Mouse (Mus musculus) adrenal gland (tissue): ENCODE data around the gene Rsf1.

ENCODE experiments used
- intact Hi-C: fragments of 180-260 bp; cut with DNase I; formaldehyde crosslinking; loops from one replicate; pipeline ENCODE4 v1.15.1; 2025

The Rsf1 gene

GRCm38 (mm10) chr7:97629351-97629750 lies 49.7 kb downstream of the Rsf1 start:
- intact Hi-C loops: no loop called here

GRCm38 (mm10) chr7:97631290-97631689 lies 51.6 kb downstream of the Rsf1 start:
- intact Hi-C loops: no loop called here

GRCm38 (mm10) chr7:97632897-97633296 lies 53.2 kb downstream of the Rsf1 start:
- intact Hi-C loops: no loop called here

- intact Hi-C loops: no loop called here
Observed at GRCm38 (mm10) chr7:97645060-97645459, 65.4 kb downstream of the Rsf1 start.

- intact Hi-C loops: no loop called here
Observed at GRCm38 (mm10) chr7:97647656-97648055, 68.0 kb downstream of the Rsf1 start.

GRCm38 (mm10) chr7:97650729-97651128 lies 71.0 kb downstream of the Rsf1 start:
- intact Hi-C loops: no loop called here

- intact Hi-C loops: no loop called here
Observed at GRCm38 (mm10) chr7:97656144-97656543, 76.5 kb downstream of the Rsf1 start.

GRCm38 (mm10) chr7:97661634-97662033 lies 81.9 kb downstream of the Rsf1 start:
- intact Hi-C loops: no loop called here

- intact Hi-C loops: loop anchor here (5.0 kb wide), 2 partner anchors 97 to 252 kb away; no protein-coding TSS in a partner anchor
Observed at GRCm38 (mm10) chr7:97679239-97679638, 99.5 kb downstream of the Rsf1 start.

GRCm38 (mm10) chr7:97687831-97688230 lies 108.1 kb downstream of the Rsf1 start:
- intact Hi-C loops: no loop called here

GRCm38 (mm10) chr7:97695441-97695840 lies 115.8 kb downstream of the Rsf1 start:
- intact Hi-C loops: no loop called here

- intact Hi-C loops: no loop called here
Observed at GRCm38 (mm10) chr7:97696133-97696505, 116.4 kb downstream of the Rsf1 start.

GRCm38 (mm10) chr7:97696506-97697254 lies 117.0 kb downstream of the Rsf1 start, which contains the start of gene Clns1a:
TSS of gene Clns1a (plus strand) at chr7:97696634.
- intact Hi-C loops: no loop called here

- intact Hi-C loops: no loop called here
Observed at GRCm38 (mm10) chr7:97700173-97700572, 120.5 kb downstream of the Rsf1 start.

GRCm38 (mm10) chr7:97701106-97701505 lies 121.4 kb downstream of the Rsf1 start:
- intact Hi-C loops: no loop called here

- intact Hi-C loops: no loop called here
Observed at GRCm38 (mm10) chr7:97707123-97707522, 127.4 kb downstream of the Rsf1 start.

GRCm38 (mm10) chr7:97707809-97708208 lies 128.1 kb downstream of the Rsf1 start:
- intact Hi-C loops: no loop called here

- intact Hi-C loops: no loop called here
Observed at GRCm38 (mm10) chr7:97709204-97709603, 129.5 kb downstream of the Rsf1 start.

- intact Hi-C loops: no loop called here
Observed at GRCm38 (mm10) chr7:97714651-97715050, 135.0 kb downstream of the Rsf1 start.

- intact Hi-C loops: no loop called here
Observed at GRCm38 (mm10) chr7:97717326-97717725, 137.6 kb downstream of the Rsf1 start.

GRCm38 (mm10) chr7:97719078-97719477 lies 139.4 kb downstream of the Rsf1 start:
- intact Hi-C loops: no loop called here

- intact Hi-C loops: no loop called here
Observed at GRCm38 (mm10) chr7:97720109-97720508, 140.4 kb downstream of the Rsf1 start.

- intact Hi-C loops: no loop called here
Observed at GRCm38 (mm10) chr7:97722278-97722918, 142.7 kb downstream of the Rsf1 start.
